Mouse (Mus musculus): ENCODE data around the gene Krtap4-7. TPM values are rescaled to one million over a fixed set of nuclear protein-coding genes. Genes with fewer than 3 reads are reported as not detected.
"Not testable (repeated sequence)": the region's sequence is repeated elsewhere in the genome, so short reads cannot be mapped to it uniquely, and the experiment has no call there.

Gene Krtap4-7
- polyA plus RNA-seq, 1 experiment from 2014 or later, result not detected

GRCm38 (mm10) chr11:99637086-99637485 lies 6.8 kb downstream of the Krtap4-7 start:
- Histone ChIP-seq H3K9ac (replicated peaks) (no peak overlapping the region), H3K4me2 (replicated peaks) (no peak overlapping the region), H3K4me3 (replicated peaks) (no peak overlapping the region), H3K4me1 (replicated peaks) (no peaks in the 10 kb centered on the region), H3K9me3 (no peaks in the 10 kb centered on the region), H3K36me3 (no peaks in the 10 kb centered on the region), H3K27ac (no peak overlapping the region), H3K27me3 (no peaks in the 10 kb centered on the region)
- ATAC-seq, result no peak
- 73% methylated on average over 1 of the region's 1 CpGs for WGBS

GRCm38 (mm10) chr11:99634653-99635134 lies 9.2 kb downstream of the Krtap4-7 start, which contains the start of gene Krtap4-2:
Gene Krtap4-2, minus strand, starts transcription at chr11:99635084.
- no peak within 1 kb of the TSS for H3K27ac ChIP-seq
- no peaks in the 10 kb centered on the region for H3K27me3 ChIP-seq
- H3K4me3 ChIP-seq (replicated peaks), result no peak within 1 kb of the TSS
- no peak within 1 kb of the TSS for H3K4me2 ChIP-seq (replicated peaks)
- no peaks in the 10 kb centered on the region for H3K4me1 ChIP-seq (replicated peaks)
- H3K9me3 ChIP-seq, result no peaks in the 10 kb centered on the region
- ATAC-seq, result no peak
- no peaks in the 10 kb centered on the region for H3K36me3 ChIP-seq
- WGBS, result 37% methylated on average over 8 of the region's 8 CpGs
- H3K9ac ChIP-seq (replicated peaks), result 0 out of 2 replicates have a peak within 1 kb of the TSS, but pooled peaks have one; percentile 3

- no peaks in the 10 kb centered on the region for H3K9me3 ChIP-seq
- H3K4me2 ChIP-seq (replicated peaks), result no peak overlapping the region
- ATAC-seq, result no peak
- H3K27ac ChIP-seq, result no peak overlapping the region
- no peak overlapping the region for H3K9ac ChIP-seq (replicated peaks)
- H3K4me3 ChIP-seq (replicated peaks), result no peak overlapping the region
- 77% methylated on average over 2 of the region's 2 CpGs for WGBS
- H3K27me3 ChIP-seq, result no peaks in the 10 kb centered on the region
- no peaks in the 10 kb centered on the region for H3K36me3 ChIP-seq
- no peaks in the 10 kb centered on the region for H3K4me1 ChIP-seq (replicated peaks)
Observed at GRCm38 (mm10) chr11:99633293-99633692, 10.6 kb downstream of the Krtap4-7 start.

DNA sequence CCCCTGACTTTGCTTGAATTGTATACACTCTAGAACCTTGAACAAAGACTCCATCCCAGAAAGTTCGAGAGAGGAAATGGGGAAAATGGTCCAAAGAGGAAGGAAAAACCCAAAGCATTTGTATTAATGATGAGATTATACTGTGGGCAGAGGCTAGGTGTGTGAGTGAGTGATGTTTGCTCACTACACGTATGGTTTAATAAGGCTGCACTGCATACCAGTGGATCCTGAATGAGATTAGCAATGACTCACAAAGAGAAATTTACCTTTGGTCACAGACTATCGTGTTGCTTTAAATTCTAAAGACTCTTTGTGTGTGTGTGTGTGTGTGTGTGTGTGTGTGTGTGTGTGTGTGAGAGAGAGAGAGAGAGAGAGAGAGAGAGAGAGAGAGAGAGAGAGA lies 13.0 kb downstream of the Krtap4-7 start:
- WGBS, result 81% methylated on average over 3 of the region's 3 CpGs
- Histone ChIP-seq H3K4me3 (replicated peaks) (no peak overlapping the region), H3K9ac (replicated peaks) (no peak overlapping the region), H3K9me3 (no peaks in the 10 kb centered on the region), H3K4me2 (replicated peaks) (no peak overlapping the region), H3K27me3 (no peaks in the 10 kb centered on the region), H3K27ac (no peak overlapping the region), H3K36me3 (no peaks in the 10 kb centered on the region), H3K4me1 (replicated peaks) (no peaks in the 10 kb centered on the region)
- no peak for ATAC-seq

GRCm38 (mm10) chr11:99628138-99628537 lies 15.8 kb downstream of the Krtap4-7 start, which contains the start of gene Krtap4-1:
Gene Krtap4-1, minus strand, starts transcription at chr11:99628238.
- no peak within 1 kb of the TSS for H3K4me2 ChIP-seq (replicated peaks)
- H3K27ac ChIP-seq, result no peak within 1 kb of the TSS
- H3K27me3 ChIP-seq, result no peaks in the 10 kb centered on the region
- H3K4me3 ChIP-seq (replicated peaks), result no peak within 1 kb of the TSS
- H3K4me1 ChIP-seq (replicated peaks), result no peaks in the 10 kb centered on the region
- 89% methylated on average over 4 of the region's 4 CpGs for WGBS
- no peak within 1 kb of the TSS for H3K9ac ChIP-seq (replicated peaks)
- no peak for ATAC-seq
- no peaks in the 10 kb centered on the region for H3K36me3 ChIP-seq
- no peaks in the 10 kb centered on the region for H3K9me3 ChIP-seq

DNA sequence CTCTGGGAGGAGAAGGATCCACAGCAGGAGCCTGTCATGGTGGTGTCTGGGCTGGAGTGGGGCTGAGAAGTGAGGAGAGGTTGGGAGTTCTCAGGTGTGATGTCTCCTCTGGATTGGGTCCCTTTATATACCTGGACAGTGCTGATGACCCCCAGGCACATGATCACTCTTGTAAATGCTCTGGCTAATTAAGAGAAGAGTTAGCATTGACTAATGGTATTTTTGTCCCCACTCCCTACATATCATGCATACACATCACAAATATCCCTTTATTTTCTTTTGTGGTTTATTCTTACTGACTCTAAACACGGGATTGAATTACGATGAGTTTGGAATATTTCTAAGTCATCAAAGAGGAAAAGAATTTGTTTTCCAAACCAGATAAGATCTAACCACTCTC lies 23.6 kb downstream of the Krtap4-7 start, which contains the start of gene Gm11562:
Gm11562 (minus strand) TSS at position 101 of the 400 bp plus-strand sequence.
- WGBS, result 93% methylated on average over 2 of the region's 2 CpGs
- Histone ChIP-seq H3K4me1 (replicated peaks) (no peaks in the 10 kb centered on the region), H3K27ac (no peak within 1 kb of the TSS), H3K36me3 (no peaks in the 10 kb centered on the region), H3K4me2 (replicated peaks) (no peak within 1 kb of the TSS), H3K9me3 (no peaks in the 10 kb centered on the region), H3K9ac (replicated peaks) (no peak within 1 kb of the TSS), H3K27me3 (no peaks in the 10 kb centered on the region), H3K4me3 (replicated peaks) (no peak within 1 kb of the TSS)
- ATAC-seq, result no peak

- no peak within 1 kb of the TSS for H3K9ac ChIP-seq (replicated peaks)
- WGBS, result 72% methylated on average over 3 of the region's 3 CpGs
Observed at GRCm38 (mm10) chr11:99614796-99615363, 29.0 kb downstream of the Krtap4-7 start, which contains the start of gene Krtap2-4. Gene Krtap2-4, minus strand, starts transcription at chr11:99614846.

GRCm38 (mm10) chr11:99610089-99610488 lies 33.8 kb downstream of the Krtap4-7 start, which contains the start of gene Gm11937:
Gene Gm11937, minus strand, starts transcription at chr11:99610189.
- not testable (repeated sequence) for H3K9me3 ChIP-seq; ATAC-seq; H3K27ac ChIP-seq; H3K36me3 ChIP-seq; H3K4me2 ChIP-seq (replicated peaks); H3K4me1 ChIP-seq (replicated peaks); H3K9ac ChIP-seq (replicated peaks); H3K27me3 ChIP-seq; H3K4me3 ChIP-seq (replicated peaks)
- WGBS, result 72% methylated on average over 2 of the region's 2 CpGs

More at GRCm38 (mm10) chr11:99614796-99615363, 29.0 kb downstream of the Krtap4-7 start, which contains the start of gene Krtap2-4:
- H3K4me3 ChIP-seq (replicated peaks), result no peak within 1 kb of the TSS
- ATAC-seq, result no peak
- H3K36me3 ChIP-seq, result no peaks in the 10 kb centered on the region
- no peaks in the 10 kb centered on the region for H3K9me3 ChIP-seq
- H3K27me3 ChIP-seq, result no peaks in the 10 kb centered on the region
- no peaks in the 10 kb centered on the region for H3K4me1 ChIP-seq (replicated peaks)
- no peak within 1 kb of the TSS for H3K27ac ChIP-seq
- H3K4me2 ChIP-seq (replicated peaks), result no peak within 1 kb of the TSS

DNA sequence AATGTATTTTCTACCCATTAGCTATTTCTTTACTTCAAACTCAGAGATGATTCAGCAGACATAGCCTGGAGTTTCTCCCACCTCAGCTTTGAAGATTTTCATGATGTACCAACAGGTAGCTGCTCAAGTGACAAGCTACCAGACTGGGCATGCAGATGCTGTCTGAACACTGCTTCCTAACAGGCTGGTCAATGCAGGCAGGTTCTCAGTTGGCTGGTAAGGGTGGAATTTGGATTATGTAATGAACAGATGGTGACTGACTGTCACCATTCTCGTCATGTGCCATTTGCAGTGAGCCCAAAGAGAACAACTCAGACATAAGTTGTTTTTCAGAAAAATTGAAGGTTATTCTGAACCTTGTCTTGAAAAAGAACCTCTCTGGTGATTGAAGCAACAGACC lies 34.8 kb downstream of the Krtap4-7 start:
- Histone ChIP-seq H3K4me3 (replicated peaks) (no peak overlapping the region), H3K4me2 (replicated peaks) (no peak overlapping the region), H3K4me1 (replicated peaks) (no peaks in the 10 kb centered on the region), H3K36me3 (no peaks in the 10 kb centered on the region), H3K9ac (replicated peaks) (no peak overlapping the region), H3K27me3 (no peaks in the 10 kb centered on the region), H3K27ac (no peak overlapping the region), H3K9me3 (no peaks in the 10 kb centered on the region)
- 65% methylated on average over 1 of the region's 1 CpGs for WGBS
- no peak for ATAC-seq

- not testable (repeated sequence) for H3K9me3 ChIP-seq; H3K27ac ChIP-seq; H3K4me1 ChIP-seq (replicated peaks); H3K36me3 ChIP-seq; H3K4me2 ChIP-seq (replicated peaks); H3K4me3 ChIP-seq (replicated peaks); H3K27me3 ChIP-seq; ATAC-seq; H3K9ac ChIP-seq (replicated peaks)
- 87% methylated on average over 1 of the region's 1 CpGs for WGBS
Observed at GRCm38 (mm10) chr11:99603208-99603607, 40.7 kb downstream of the Krtap4-7 start, which contains the start of gene Gm11938. Gene Gm11938, minus strand, starts transcription at chr11:99603308.

GRCm38 (mm10) chr11:99597742-99598141 lies 46.1 kb downstream of the Krtap4-7 start, which contains the start of gene Krtap9-3:
Gene Krtap9-3, minus strand, starts transcription at chr11:99598105.
- not testable (repeated sequence) for H3K9me3 ChIP-seq; H3K9ac ChIP-seq (replicated peaks); H3K27ac ChIP-seq; H3K4me1 ChIP-seq (replicated peaks); H3K4me2 ChIP-seq (replicated peaks); H3K36me3 ChIP-seq; H3K27me3 ChIP-seq; H3K4me3 ChIP-seq (replicated peaks); ATAC-seq
- 86% methylated on average over 6 of the region's 6 CpGs for WGBS

All from midbrain, embryonic 13.5 days (tissue).